Mouse (Mus musculus): Measurements from ENCODE around the gene Gm36028.

- TF ChIP-seq CTCF (IDR thresholded peaks at IDR 0.05; ENCODE audit: low read depth, low read length): no peak
- no peak for TF ChIP-seq POLR2A (IDR thresholded peaks at IDR 0.05; ENCODE audit: extremely low read depth, insufficient read depth, low read length)
These were observed 32.4 kb upstream of the Gm36028 start for GRCm38 (mm10) chr16:37893381-37893780.

Data from liver, adult 2 months (tissue).